Mouse (Mus musculus) hindbrain, embryonic 10.5 days (tissue): ENCODE measurements around the gene Stard3nl. TPM values are rescaled to one million over a fixed set of nuclear protein-coding genes. Genes with fewer than 3 reads are reported as not detected.
"Not testable (repeated sequence)": the region's sequence is repeated elsewhere in the genome, so short reads cannot be mapped to it uniquely, and the experiment has no call there.

Source experiments
- DNase-seq: peaks from one replicate; pipeline ENCODE4 v3.0.0-alpha.2; 2017; ENCODE audit warnings: low spot score
- H3K27ac ChIP-seq: fragments of 300-500 bp; sonication (generic); 2 replicates; pipeline ENCODE4 v1.5.1; 2016; ENCODE audit warnings: mild to moderate bottlenecking, moderate library complexity
- H3K27me3 ChIP-seq: fragments of 300-500 bp; sonication (generic); 2 replicates; pipeline ENCODE4 v1.6.1; 2016; ENCODE audit warnings: mild to moderate bottlenecking; ENCODE audit not compliant: poor library complexity, insufficient read depth, severe bottlenecking
- H3K36me3 ChIP-seq: fragments of 300-500 bp; sonication (generic); 2 replicates; pipeline ENCODE4 v1.6.1; 2016; ENCODE audit warnings: mild to moderate bottlenecking, moderate library complexity
- H3K4me1 ChIP-seq: fragments of 300-500 bp; sonication (generic); replicated peaks from 2 replicates; pipeline ENCODE4 v1.6.1; 2016; ENCODE audit warnings: mild to moderate bottlenecking
- H3K4me3 ChIP-seq: fragments of 300-500 bp; sonication (generic); 2 replicates; pipeline ENCODE4 v1.5.1; 2016; ENCODE audit warnings: mild to moderate bottlenecking, moderate library complexity
- H3K9me3 ChIP-seq: fragments of 300-500 bp; sonication (generic); 2 replicates; pipeline ENCODE4 v1.6.1; 2016; ENCODE audit warnings: mild to moderate bottlenecking, moderate library complexity
- WGBS: fragments of 180-500 bp; shearing (Covaris S2); methylation state at CpG from one replicate; pipeline ENCODE4 v1.1.7; 2016; 5-methylcytosine and 5-hydroxymethylcytosine counted together
- polyA plus RNA-seq: library from polyadenylated mRNA; unstranded; fragments of >200 nt; fragmentation: Nextera tagmentation; extraction: Ambion mirVana; gene quantifications from 2 replicates; pipeline ENCODE4 v1.2.1, GENCODE M21; 2016

The Stard3nl gene
- polyA plus RNA-seq, 1 experiment from 2014 or later = 128 TPM

DNA sequence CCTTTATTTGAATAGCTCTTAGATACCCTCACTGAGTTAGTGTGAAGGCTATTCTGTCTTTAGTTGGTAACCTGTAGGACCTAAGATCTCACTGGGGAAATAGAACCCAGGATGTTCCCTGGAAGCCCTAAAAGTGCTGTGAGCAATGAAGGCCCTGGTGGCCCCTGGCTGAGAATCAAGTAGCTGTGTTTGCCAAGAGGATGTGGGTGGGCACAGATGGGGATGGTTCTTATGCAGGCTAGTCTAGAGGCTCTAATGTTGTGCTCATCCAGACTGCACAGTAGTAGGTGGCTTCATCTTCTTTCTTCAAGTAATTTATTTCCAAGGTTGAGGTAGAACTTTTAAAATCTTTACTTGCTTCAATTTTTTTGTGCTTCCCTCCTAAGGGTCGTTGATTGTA, 59.3 kb downstream of the Stard3nl start:
- H3K27me3 ChIP-seq, H3K9me3 ChIP-seq, DNase-seq, H3K27ac ChIP-seq, H3K4me3 ChIP-seq, H3K36me3 ChIP-seq, H3K4me1 ChIP-seq: not testable (repeated sequence)
- WGBS = 84% methylated on average over 1 of the region's 1 CpGs

Other genes with a start within 250 kb of the Stard3nl start
- gene Epdr1, start 224.1 kb upstream of the Stard3nl start, polyA plus RNA-seq = 15.7 and 16.0 TPM in 2 replicates
- 1.0 and 1.3 TPM in 2 replicates for gene Sfrp4, start 227.3 kb upstream of the Stard3nl start, polyA plus RNA-seq